In the genomic region with DNA sequence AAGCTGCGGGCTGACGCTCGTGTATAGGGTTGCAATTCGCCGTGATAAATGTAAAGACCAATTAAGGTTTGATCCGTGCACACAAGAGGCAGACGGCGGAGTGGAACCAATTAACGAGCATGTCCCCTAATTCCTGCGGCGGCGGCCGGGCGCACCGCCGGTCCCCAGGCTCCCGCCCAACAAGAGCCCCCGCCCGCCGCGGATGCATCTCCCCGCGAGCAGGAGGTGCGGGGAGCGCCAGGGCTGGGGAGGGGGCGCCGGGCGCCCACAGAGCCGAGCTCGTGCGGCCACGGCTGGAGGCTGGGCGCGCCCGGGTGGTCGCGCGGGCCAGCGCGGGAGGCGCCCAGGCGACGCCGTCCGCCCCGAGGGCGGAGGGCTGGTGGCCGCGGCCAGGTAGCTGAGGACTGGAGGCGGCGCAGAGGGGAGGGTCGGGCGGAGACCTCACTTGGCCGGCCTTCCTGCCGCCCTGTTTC, we compare ENCODE assay signal across 8 mouse cellular contexts. TPM values are rescaled to one million over a fixed set of nuclear protein-coding genes. Genes with fewer than 3 reads are reported as not detected.
A peak's percentile ranks its signal among the peaks of the same experiment; 100 is the strongest.
DNase-seq lines count a peak whose midpoint lies in the region; ATAC-seq and TF ChIP-seq lines count a peak whose summit lies in the region.

No protein-coding gene starts in this region.

- TF ChIP-seq CTCF in left cerebral cortex, adult 2 months (IDR thresholded peaks at IDR 0.05), result no peak

- DNase-seq in left cerebral cortex, adult 2 months (ENCODE audit: extremely low spot score in 1 of 2, low spot score in 2 of 2), result peak; percentile 48 to 49
- no peak for DNase-seq in left cerebral cortex, postnatal 36 days (ENCODE audit: low spot score in 2 of 2)
- peak; percentile 78 to 80 for DNase-seq in cerebellum, postnatal 10 days
- peak; percentile 31 to 51 for DNase-seq in layer of hippocampus, postnatal 25 days (ENCODE audit: extremely low spot score in 1 of 2, low spot score in 1 of 2)
- no peak for DNase-seq in MN1 (ENCODE audit: low spot score)
- no peak for DNase-seq in adrenal gland, postnatal 10 days

- peak overlapping the region; percentile 87 for H3K4me2 ChIP-seq in forebrain, embryonic 13.5 days
- H3K4me2 ChIP-seq in myocyte (ENCODE audit: low read depth), result peak overlapping the region; percentile 66

- peak; percentile 66 for ATAC-seq in forebrain, embryonic 13.5 days

- peaks cover 10% of the 10 kb centered on the region for H3K4me1 ChIP-seq in forebrain, embryonic 13.5 days

- peak overlapping the region; percentile 47 for H3ac ChIP-seq in myocyte (ENCODE audit: control insufficient read depth, insufficient read length)

- H3K27me3 ChIP-seq in forebrain, embryonic 13.5 days, result peaks cover 34% of the 10 kb centered on the region
- H3K27me3 ChIP-seq in myocyte (ENCODE audit: control insufficient read depth, insufficient read depth, insufficient read length), result no peaks in the 10 kb centered on the region

- WGBS in forebrain, embryonic 13.5 days, result 0% methylated on average over 27 of the region's 55 CpGs

- H3K4me3 ChIP-seq in left cerebral cortex, adult 2 months, result peak overlapping the region; percentile 80
- H3K4me3 ChIP-seq in forebrain, embryonic 13.5 days, result peak overlapping the region; percentile 69
- peak overlapping the region; percentile 37 for H3K4me3 ChIP-seq in myocyte

- peak overlapping the region; percentile 91 for H3K9ac ChIP-seq in forebrain, embryonic 13.5 days

- H3K36me3 ChIP-seq in forebrain, embryonic 13.5 days (ENCODE audit: poor library complexity, severe bottlenecking), result no peaks in the 10 kb centered on the region
- H3K36me3 ChIP-seq in myocyte (ENCODE audit: control insufficient read depth, insufficient read depth), result no peaks in the 10 kb centered on the region

- no peaks in the 10 kb centered on the region for H3K79me2 ChIP-seq in myocyte (ENCODE audit: control insufficient read depth, insufficient read depth)

- peak overlapping the region; percentile 95 for H3K27ac ChIP-seq in left cerebral cortex, adult 2 months
- H3K27ac ChIP-seq in forebrain, embryonic 13.5 days, result peak overlapping the region; percentile 92

- intact Hi-C loops in left cerebral cortex, adult 2 months (cut with DNase I), result loop anchor here (2.0 to 10.0 kb wide), 7 partner anchors 126 to 526 kb away; no protein-coding TSS in a partner anchor
- intact Hi-C loops in left cerebral cortex, postnatal 36 days (cut with DNase I), result loop anchor here (5.0 to 10.0 kb wide), 2 partner anchors 396 to 529 kb away; no protein-coding TSS in a partner anchor

- no peak for TF ChIP-seq POLR2A in myocyte (IDR thresholded peaks at IDR 0.05; ENCODE audit: insufficient read length, low read depth)

- H3K9me3 ChIP-seq in forebrain, embryonic 13.5 days (replicated peaks), result no peaks in the 10 kb centered on the region

TF ChIP-seq in myocyte, 11 proteins besides CTCF, POLR2A, EP300 and RAD21:
- TF ChIP-seq SRF (IDR thresholded peaks at IDR 0.05; ENCODE audit: control insufficient read depth, insufficient read length, low read depth) (no peak), E2F4 (IDR thresholded peaks at IDR 0.05; ENCODE audit: insufficient read depth) (no peak), TCF12 (IDR thresholded peaks at IDR 0.05; ENCODE audit: insufficient read depth, poor library complexity, severe bottlenecking) (no peak), TCF3 (IDR thresholded peaks at IDR 0.05; ENCODE audit: insufficient read length, low read depth) (no peak), POLR2AphosphoS2 (IDR thresholded peaks at IDR 0.05; ENCODE audit: insufficient read length, low read depth) (no peak), CEBPB (IDR thresholded peaks at IDR 0.05; ENCODE audit: insufficient read depth, poor library complexity, severe bottlenecking) (no peak), REST (IDR thresholded peaks at IDR 0.05; ENCODE audit: insufficient read depth, insufficient read length) (no peak)

RNA-seq across cellular contexts. Expression of gene Cnr1, which starts 0.6 kb away (rescaled TPM):
- 100 to 1,000 TPM; 122 to 126 TPM for total RNA-seq in left cerebral cortex, adult 2 months (2021)
- 100 to 1,000 TPM; 120 to 127 TPM for total RNA-seq in left cerebral cortex, postnatal 36 days (2021)
- 43.6 and 51.0 TPM in 2 replicates for polyA plus RNA-seq in forebrain, embryonic 13.5 days (2015; fragmentation: Nextera tagmentation; extraction: Ambion mirVana)
- 100 to 1,000 TPM; 187 to 189 TPM for total RNA-seq in layer of hippocampus, postnatal 25 days (2021)
- polyA plus RNA-seq in myocyte (2012; fragmentation: generic; extraction: Trizol), result 1.9 TPM
- total RNA-seq in adrenal gland, postnatal 10 days (2021), result 10 to 100 TPM; 17.4 to 25.3 TPM

Comparison
In these comparisons a context has a peak if more than half of its experiments do, and no peak if none do; other contexts are left out.
1. DNase-seq: peak in left cerebral cortex, adult 2 months (2 of 2), cerebellum, postnatal 10 days (2 of 2) and layer of hippocampus, postnatal 25 days (2 of 2); none in left cerebral cortex, postnatal 36 days (0 of 2), MN1 (single experiment) and adrenal gland, postnatal 10 days (single experiment).
2. RNA of gene Cnr1, which starts 0.6 kb away (total RNA-seq): 187 to 189 TPM in layer of hippocampus, postnatal 25 days, 120 to 127 TPM in left cerebral cortex, postnatal 36 days and 122 to 126 TPM in left cerebral cortex, adult 2 months; 17.4 to 25.3 TPM in adrenal gland, postnatal 10 days; every median in the first group is over 4 times any median in the second.
3. Peak in every context shown above with its lines, with median percentiles within 50 percentile points of each other: H3K4me3 ChIP-seq.